Mouse (Mus musculus) layer of hippocampus, adult 18-20 months (tissue): ENCODE results near the gene Cc2d1a. TPM values are rescaled to one million over a fixed set of nuclear protein-coding genes. Genes with fewer than 3 reads are reported as not detected.

ENCODE experiments used
- DNase-seq, 2 experiments: peaks; one replicate each; pipeline ENCODE4 v3.0.0; 2022; ENCODE audit warnings: low spot score in 2 of 2
- microRNA-seq, 2 experiments: library from miRNA; unstranded; fragments of <30 nt; microRNA quantifications; one replicate each; pipeline ENCODE4 v1.2.0; 2021
- total RNA-seq, 2 experiments: library from RNA; stranded (reverse); gene quantifications; 2 replicates each; pipeline ENCODE4 v1.2.3; 2021

Cc2d1a gene
- total RNA-seq, 2 experiments from 2014 or later: 57.4 to 61.0 TPM

GRCm38 (mm10) chr8:84105676-84106075 is 42.1 kb downstream of the Cc2d1a start:
- no peak for DNase-seq

- DNase-seq: peak; percentile 96 to 98
Measured at GRCm38 (mm10) chr8:84104697-84105609, 42.8 kb downstream of the Cc2d1a start, which contains the start of gene Dcaf15. Dcaf15 (minus strand) TSS chr8:84104768.

- peak in 1 of 2 experiments; percentile 45 for DNase-seq
Measured at GRCm38 (mm10) chr8:84104221-84104620, 43.5 kb downstream of the Cc2d1a start.

- no peak for DNase-seq
Measured at GRCm38 (mm10) chr8:84103601-84104000, 44.1 kb downstream of the Cc2d1a start.

- no peak for DNase-seq
Measured at GRCm38 (mm10) chr8:84101476-84102270, 46.1 kb downstream of the Cc2d1a start.

GRCm38 (mm10) chr8:84098376-84098775 is 49.4 kb downstream of the Cc2d1a start:
- DNase-seq: no peak

- no peak for DNase-seq
Measured at GRCm38 (mm10) chr8:84096061-84096460, 51.7 kb downstream of the Cc2d1a start.

- DNase-seq: no peak
Measured at GRCm38 (mm10) chr8:84090585-84090984, 57.2 kb downstream of the Cc2d1a start.

- no peak for DNase-seq
Measured at GRCm38 (mm10) chr8:84089277-84089676, 58.5 kb downstream of the Cc2d1a start.

- no peak for DNase-seq
Measured at GRCm38 (mm10) chr8:84087821-84088220, 59.9 kb downstream of the Cc2d1a start.

- no peak for DNase-seq
Measured at GRCm38 (mm10) chr8:84087156-84087555, 60.6 kb downstream of the Cc2d1a start.

GRCm38 (mm10) chr8:84084341-84085115 is 63.2 kb downstream of the Cc2d1a start:
- no peak for DNase-seq

GRCm38 (mm10) chr8:84083829-84084241 is 63.9 kb downstream of the Cc2d1a start:
- no peak for DNase-seq

Small RNA genes within 50 kb of the gene (microRNA-seq; reads per million reads assigned to microRNA genes)
- 0 reads per million in 2 experiments for gene Gm25110
- gene Mir181c: 2,017 to 2,202 reads per million in 2 experiments
- 1,644 to 1,801 reads per million in 2 experiments for gene Mir181d
- gene Mir709: 0 reads per million in 2 experiments

Other genes starting within 250 kb of the Cc2d1a start
- 100 to 1,000 TPM; 306 to 309 TPM for gene Adgrl1, start 247.8 kb downstream of the Cc2d1a start, total RNA-seq
- gene Gm10644, start 192.7 kb downstream of the Cc2d1a start, total RNA-seq: under 1 TPM; 0.68 to 0.72 TPM
- under 1 TPM; 0.36 to 0.47 TPM for gene Asf1b, start 192.4 kb downstream of the Cc2d1a start, total RNA-seq
- gene Prkaca, start 174.9 kb downstream of the Cc2d1a start, total RNA-seq: 100 to 1,000 TPM; 274 to 277 TPM
- gene Samd1, start 150.3 kb downstream of the Cc2d1a start, total RNA-seq: 10 to 100 TPM; 42.1 to 44.4 TPM
- under 1 TPM; 0.50 to 0.61 TPM for gene 1700067K01Rik, start 146.4 kb downstream of the Cc2d1a start, total RNA-seq
- gene 2210011C24Rik, start 135.8 kb downstream of the Cc2d1a start, total RNA-seq: 1 to 10 TPM in 1 of 2 experiments, under 1 TPM in 1; 0.63 to 2.0 TPM
- 1 to 10 TPM; 3.5 to 4.1 TPM for gene Palm3, start 126.5 kb downstream of the Cc2d1a start, total RNA-seq
- 1 to 10 TPM; 1.6 to 1.9 TPM for gene Il27ra, start 105.3 kb downstream of the Cc2d1a start, total RNA-seq
- not detected for gene Rln3, start 102.9 kb downstream of the Cc2d1a start, total RNA-seq
- 1 to 10 TPM; 4.9 to 5.6 TPM for gene Gm10643, start 82.8 kb downstream of the Cc2d1a start, total RNA-seq
- gene Rfx1, start 81.1 kb downstream of the Cc2d1a start, total RNA-seq: 10 to 100 TPM; 27.3 to 28.1 TPM
- gene Dcaf15, start 43.2 kb downstream of the Cc2d1a start, total RNA-seq: 10 to 100 TPM; 16.9 to 17.6 TPM
- not detected for gene Podnl1, start 21.9 kb downstream of the Cc2d1a start, total RNA-seq
- 1 to 10 TPM; 3.1 to 3.2 TPM for gene 4930432K21Rik, start 89 bp upstream of the Cc2d1a start, total RNA-seq
- 1 to 10 TPM; 2.3 to 2.7 TPM for gene Nanos3, start 37.3 kb upstream of the Cc2d1a start, total RNA-seq
- gene Zswim4, start 89.1 kb upstream of the Cc2d1a start, total RNA-seq: 10 to 100 TPM; 17.0 to 17.3 TPM
- gene D8Ertd738e, start 101.8 kb upstream of the Cc2d1a start, total RNA-seq: 100 to 1,000 TPM; 132 to 136 TPM
- gene Mri1, start 109.4 kb upstream of the Cc2d1a start, total RNA-seq: 10 to 100 TPM; 17.4 to 17.5 TPM
- 10 to 100 TPM; 25.7 to 27.2 TPM for gene Ccdc130, start 122.4 kb upstream of the Cc2d1a start, total RNA-seq
- 100 to 1,000 TPM; 156 to 184 TPM for gene Cacna1a, start 240.5 kb upstream of the Cc2d1a start, total RNA-seq